Mouse (Mus musculus) kidney, adult 2 months (tissue): ENCODE data around the gene Ccdc107.

Experiments
- CTCF ChIP-seq: fragments of 200-500 bp; conservative IDR thresholded peaks from 2 replicates; pipeline ENCODE4 v1.5.1; 2011; ENCODE audit warnings: low read depth, mild to moderate bottlenecking, control low read depth, low read length, moderate library complexity, mixed read lengths; ENCODE audit not compliant: insufficient read depth, insufficient read length
- POLR2A ChIP-seq: fragments of 200-500 bp; IDR thresholded peaks from one replicate; pipeline ENCODE4 v1.6.1; 2011; ENCODE audit warnings: low read depth, low read length, control low read depth

DNA sequence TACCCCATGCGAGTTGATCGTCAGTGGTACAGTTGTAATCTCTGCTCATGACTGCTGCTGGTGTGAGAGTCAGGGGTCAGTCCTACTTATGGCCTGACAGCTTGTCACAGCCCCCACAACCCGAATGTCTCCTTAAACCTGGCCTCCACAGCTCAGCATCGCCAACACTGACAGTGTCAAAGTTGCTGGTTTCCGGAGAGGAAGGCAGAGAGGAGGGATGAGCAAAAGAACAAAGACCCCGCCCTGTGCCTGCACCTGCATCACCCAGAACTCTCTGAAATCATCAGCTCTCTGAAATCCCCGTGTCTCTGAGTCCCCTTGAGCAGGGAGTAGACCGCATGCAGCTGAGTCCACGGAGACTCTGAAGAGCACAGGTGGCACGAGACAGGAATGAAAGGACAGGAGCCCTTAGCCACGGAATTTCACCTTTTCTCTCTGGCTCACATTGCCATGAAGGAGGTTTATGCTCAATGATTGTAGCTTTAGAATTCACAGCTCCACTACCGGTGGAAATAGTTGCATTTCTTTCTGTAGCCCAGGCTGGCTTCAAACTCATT, 9.1 kb upstream of the Ccdc107 start, which contains the start of gene Sit1:
- TF ChIP-seq POLR2A (no peak), CTCF (no peak)
